ENCODE assay signal across 8 mouse cellular contexts in the genomic region with DNA sequence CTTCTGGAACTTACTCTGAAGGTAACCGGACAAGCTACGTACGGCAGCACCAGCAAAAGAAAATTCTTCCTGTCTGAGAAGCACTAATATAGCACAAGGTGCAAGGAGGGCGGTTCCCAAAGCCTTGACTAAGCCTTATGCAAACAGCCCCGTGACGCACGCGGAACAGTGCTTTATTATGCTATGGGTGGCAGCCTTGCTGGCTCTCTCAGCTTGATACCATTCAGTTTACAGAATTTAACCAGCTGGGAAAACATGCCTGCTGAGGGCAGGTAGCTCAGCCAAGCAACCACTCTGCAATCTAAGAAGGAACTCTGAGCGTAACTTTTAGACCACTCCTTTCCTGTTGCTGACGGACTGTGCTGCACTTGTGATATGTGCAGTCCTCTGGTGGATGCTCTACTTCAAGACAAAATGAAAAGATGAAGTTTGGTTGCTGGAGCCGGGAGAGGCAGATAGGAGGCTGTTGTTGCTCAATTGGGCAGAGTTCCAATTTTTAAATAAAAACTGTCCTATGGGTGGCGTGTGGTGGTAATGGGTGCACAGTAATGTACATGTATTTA. TPM values are rescaled to one million over a fixed set of nuclear protein-coding genes. Genes with fewer than 3 reads are reported as not detected.
A peak's percentile ranks its signal among the peaks of the same experiment; 100 is the strongest.
DNase-seq lines count a peak whose midpoint lies in the region; ATAC-seq and TF ChIP-seq lines count a peak whose summit lies in the region.

No protein-coding gene starts in this region.

- no peaks in the 10 kb centered on the region for H3K36me3 ChIP-seq in ES-Bruce4 (ENCODE audit: control insufficient read depth, insufficient read depth, low read length, poor library complexity, severe bottlenecking)
- no peaks in the 10 kb centered on the region for H3K36me3 ChIP-seq in heart, embryonic 12.5 days
- H3K36me3 ChIP-seq in megakaryocyte, embryonic 14.5 days (replicated peaks; ENCODE audit: low read length): peaks cover 64% of the 10 kb centered on the region
- no peaks in the 10 kb centered on the region for H3K36me3 ChIP-seq in stomach, embryonic 16.5 days (ENCODE audit: control insufficient read depth, insufficient read depth, low read length)

- ATAC-seq in heart, embryonic 12.5 days (ENCODE audit: insufficient number of reproducible peaks, low FRiP score): peak; percentile 81
- ATAC-seq in stomach, embryonic 16.5 days (ENCODE audit: insufficient read depth, low FRiP score): peak; percentile 96

- peak; percentile 75 for TF ChIP-seq EP300 in ES-Bruce4 (IDR thresholded peaks at IDR 0.05; ENCODE audit: insufficient read depth, low read depth, low read length)

- H3K4me2 ChIP-seq in heart, embryonic 12.5 days: peak overlapping the region; percentile 66
- H3K4me2 ChIP-seq in stomach, embryonic 16.5 days (ENCODE audit: low read depth, low read length): peak overlapping the region; percentile 47

- no peak for TF ChIP-seq POLR2A in ES-Bruce4 (IDR thresholded peaks at IDR 0.05; ENCODE audit: insufficient read depth, low read length)

- no peaks in the 10 kb centered on the region for H3K27me3 ChIP-seq in ES-Bruce4 (ENCODE audit: control insufficient read depth, insufficient read depth, low read length, poor library complexity, severe bottlenecking)
- H3K27me3 ChIP-seq in heart, embryonic 12.5 days (replicated peaks): no peaks in the 10 kb centered on the region
- H3K27me3 ChIP-seq in megakaryocyte, embryonic 14.5 days (replicated peaks): no peaks in the 10 kb centered on the region
- no peaks in the 10 kb centered on the region for H3K27me3 ChIP-seq in stomach, embryonic 16.5 days (ENCODE audit: control insufficient read depth, insufficient read depth, low read length)

- 0 out of 2 replicates have a peak overlapping the region, but pooled peaks have one; percentile 5 for H3K27ac ChIP-seq in ES-Bruce4 (ENCODE audit: insufficient read depth, low read length)
- peak overlapping the region; percentile 50 for H3K27ac ChIP-seq in heart, embryonic 12.5 days (ENCODE audit: poor library complexity, severe bottlenecking)
- H3K27ac ChIP-seq in stomach, embryonic 16.5 days (ENCODE audit: low read length): peak overlapping the region; percentile 89

- H3K9me3 ChIP-seq in ES-Bruce4 (replicated peaks; ENCODE audit: control insufficient read depth, insufficient read depth, low read length, poor library complexity, severe bottlenecking): no peaks in the 10 kb centered on the region
- no peaks in the 10 kb centered on the region for H3K9me3 ChIP-seq in heart, embryonic 12.5 days (replicated peaks)
- no peaks in the 10 kb centered on the region for H3K9me3 ChIP-seq in megakaryocyte, embryonic 14.5 days
- H3K9me3 ChIP-seq in stomach, embryonic 16.5 days (replicated peaks; ENCODE audit: control insufficient read depth, low read length): no peaks in the 10 kb centered on the region

- no peak overlapping the region for H3K9ac ChIP-seq in ES-Bruce4 (ENCODE audit: low read depth, poor library complexity, severe bottlenecking)
- H3K9ac ChIP-seq in heart, embryonic 12.5 days: peak overlapping the region; percentile 56; the same call in 1 of the 2 replicates
- 0 out of 2 replicates have a peak overlapping the region, but pooled peaks have one; percentile 26 for H3K9ac ChIP-seq in stomach, embryonic 16.5 days (ENCODE audit: low read length)

- DNase-seq in B cell, adult 2 months: peak; percentile 83 to 85
- peak; percentile 34 for DNase-seq in embryo, embryonic 11 days
- DNase-seq in kidney, postnatal 4 days: peak; percentile 58 to 70
- DNase-seq in cerebellum, adult 18-20 months: no peak

- no peak overlapping the region; the same call in 1 of the 2 replicates for H3K4me3 ChIP-seq in ES-Bruce4 (ENCODE audit: low read depth, low read length)
- peak overlapping the region; percentile 44 for H3K4me3 ChIP-seq in heart, embryonic 12.5 days
- peak overlapping the region; percentile 91 for H3K4me3 ChIP-seq in megakaryocyte, embryonic 14.5 days (replicated peaks)
- peak overlapping the region; percentile 27 for H3K4me3 ChIP-seq in stomach, embryonic 16.5 days (replicated peaks; ENCODE audit: low read length)

- H3K4me1 ChIP-seq in ES-Bruce4 (ENCODE audit: control insufficient read depth, insufficient read depth, low read length): peaks cover 4% of the 10 kb centered on the region
- H3K4me1 ChIP-seq in heart, embryonic 12.5 days (replicated peaks): peaks cover 44% of the 10 kb centered on the region
- peaks cover 86% of the 10 kb centered on the region for H3K4me1 ChIP-seq in megakaryocyte, embryonic 14.5 days
- peaks cover 30% of the 10 kb centered on the region for H3K4me1 ChIP-seq in stomach, embryonic 16.5 days (ENCODE audit: control insufficient read depth, insufficient read depth, low read length)

- WGBS in heart, embryonic 12.5 days: 21% methylated on average over 12 of the region's 12 CpGs
- WGBS in stomach, embryonic 16.5 days: 27% methylated on average over 12 of the region's 12 CpGs

- no peak for TF ChIP-seq CTCF in ES-Bruce4 (IDR thresholded peaks at IDR 0.05; ENCODE audit: low read depth, low read length)

RNA-seq across cellular contexts. Expression of a gene that starts 21.8 kb away (rescaled TPM):
- 19.6 and 21.4 TPM in 2 replicates for polyA plus RNA-seq in ES-Bruce4 (2011; ENCODE audit: insufficient read depth, insufficient read length, low read depth, missing spikeins)
- polyA plus RNA-seq in heart, embryonic 12.5 days (2016; fragmentation: Nextera tagmentation; extraction: Ambion mirVana): 74.8 and 77.4 TPM in 2 replicates
- 96.8 and 108 TPM in 2 replicates for polyA plus RNA-seq in megakaryocyte, embryonic 14.5 days (2012; ENCODE audit: insufficient read depth, low replicate concordance)
- polyA plus RNA-seq in stomach, embryonic 16.5 days (2015; fragmentation: Nextera tagmentation; extraction: Ambion mirVana): 72.2 and 77.4 TPM in 2 replicates

RNA-seq across cellular contexts. Expression of a gene that starts 21.9 kb away (rescaled TPM):
- polyA plus RNA-seq in ES-Bruce4 (2011; ENCODE audit: insufficient read depth, insufficient read length, low read depth, missing spikeins): 0.78 and 0.97 TPM in 2 replicates
- polyA plus RNA-seq in heart, embryonic 12.5 days (2016; fragmentation: Nextera tagmentation; extraction: Ambion mirVana): 0.10 and 0.12 TPM in 2 replicates
- not detected in 2 replicates for polyA plus RNA-seq in megakaryocyte, embryonic 14.5 days (2012; ENCODE audit: insufficient read depth, low replicate concordance)
- polyA plus RNA-seq in stomach, embryonic 16.5 days (2015; fragmentation: Nextera tagmentation; extraction: Ambion mirVana): 0.11 and 0.21 TPM in 2 replicates

Comparison
In these comparisons a context has a peak if more than half of its experiments do, and no peak if none do; other contexts are left out.
1. DNase-seq: peak in B cell, adult 2 months (2 of 2), embryo, embryonic 11 days (single experiment) and kidney, postnatal 4 days (2 of 2); none in cerebellum, adult 18-20 months (0 of 2).
2. H3K27ac ChIP-seq: peak in every context shown above with its lines; median percentile 89 in stomach, embryonic 16.5 days; 50 in heart, embryonic 12.5 days; 5 in ES-Bruce4.